Mouse (Mus musculus) C2C12 (cell line): Measurements from ENCODE around the gene Syne1.

Source experiments
- CTCF ChIP-seq: IDR thresholded peaks from one replicate; pipeline ENCODE4 v1.5.1; 2011; ENCODE audit not compliant: control insufficient read depth, insufficient read depth, insufficient read length
- USF1 ChIP-seq: IDR thresholded peaks from one replicate; pipeline ENCODE4 v1.6.1; 2011; ENCODE audit warnings: low read depth, mild to moderate bottlenecking, control low read depth, moderate library complexity

GRCm38 (mm10) chr10:5017148-5017547 lies 534.1 kb downstream of the Syne1 start:
- TF ChIP-seq CTCF (no peak), USF1 (no peak)
